Mouse (Mus musculus): ENCODE data around the gene Ccrl2. TPM values are rescaled to one million over a fixed set of nuclear protein-coding genes. Genes with fewer than 3 reads are reported as not detected.

Ccrl2 gene
- 43.5 and 49.0 TPM in 2 replicates for polyA plus RNA-seq (2015; fragmentation: Nextera tagmentation; extraction: Ambion mirVana)

DNA sequence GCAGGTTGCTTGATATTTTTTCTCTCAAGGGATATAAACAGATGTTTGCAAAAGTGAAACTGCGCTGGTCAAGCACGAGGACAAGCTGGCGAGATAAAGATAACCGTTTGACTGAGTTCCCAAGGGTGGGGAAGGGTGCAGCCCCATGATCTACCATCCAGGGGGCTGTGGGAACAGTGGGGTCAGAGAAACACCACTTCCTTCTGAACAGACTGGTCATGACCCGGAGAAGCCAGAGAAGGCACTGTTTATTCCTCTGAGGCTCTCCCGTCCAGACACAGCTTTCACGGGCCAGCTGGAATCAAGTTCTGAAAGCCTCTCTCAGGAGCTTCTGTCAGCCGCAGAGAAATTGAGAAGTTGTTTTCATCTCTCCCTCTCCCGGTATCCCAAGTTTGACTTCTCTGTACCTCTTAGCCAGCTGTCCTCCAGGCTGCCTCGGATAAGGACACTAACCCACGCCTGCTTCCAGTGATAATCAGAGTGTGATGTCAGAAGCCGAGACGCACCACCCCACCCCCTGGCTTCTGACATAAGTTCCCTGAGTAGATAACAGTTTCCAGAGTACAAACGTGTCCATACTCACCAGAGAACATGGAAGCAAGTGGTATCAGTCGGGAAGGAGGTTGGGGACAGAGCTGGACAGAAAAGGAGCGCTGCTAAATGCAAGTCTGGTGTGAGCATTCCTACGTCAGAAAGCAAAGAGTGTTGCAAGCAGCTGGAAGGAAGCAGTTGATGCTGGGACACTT lies at the start of gene Ccrl2:
TSS of gene Ccrl2 (minus strand) at position 722 of the 746 bp plus-strand sequence.
- H3K4me1 ChIP-seq (ENCODE audit: insufficient read depth, low read depth, low read length): no peaks in the 10 kb centered on the region; the same call in 1 of the 2 replicates
- no peaks in the 10 kb centered on the region for H3K27me3 ChIP-seq (replicated peaks; ENCODE audit: insufficient read depth, low read length)
- H3K36me3 ChIP-seq (ENCODE audit: insufficient read depth, low read length): no peaks in the 10 kb centered on the region
- TF ChIP-seq CTCF (IDR thresholded peaks at IDR 0.05): peak; percentile 23
- peak; percentile 55; the same call in 1 of the 2 replicates for TF ChIP-seq EP300 (IDR thresholded peaks at IDR 0.05)
- H3K4me2 ChIP-seq (replicated peaks; ENCODE audit: low read depth, low read length): peak within 1 kb of the TSS; percentile 87
- H3K9me3 ChIP-seq (ENCODE audit: low read length): no peaks in the 10 kb centered on the region
- DNase-seq (ENCODE audit: low spot score) (peak; percentile 73), ATAC-seq (peak; percentile 80)
- WGBS: 4% methylated on average over 17 of the region's 17 CpGs
- H3K27ac ChIP-seq (ENCODE audit: low read length): peak within 1 kb of the TSS; percentile 82
- peak within 1 kb of the TSS; percentile 52 for H3K4me3 ChIP-seq (ENCODE audit: low read depth, low read length)
- peak within 1 kb of the TSS; percentile 54 for H3K9ac ChIP-seq (replicated peaks; ENCODE audit: low read depth)

- TF ChIP-seq EP300 (IDR thresholded peaks at IDR 0.05) (no peak), CTCF (IDR thresholded peaks at IDR 0.05) (no peak)
- Histone ChIP-seq H3K9ac (replicated peaks; ENCODE audit: low read depth) (no peak overlapping the region), H3K36me3 (ENCODE audit: insufficient read depth, low read length) (no peaks in the 10 kb centered on the region), H3K27me3 (replicated peaks; ENCODE audit: insufficient read depth, low read length) (no peaks in the 10 kb centered on the region), H3K4me1 (ENCODE audit: insufficient read depth, low read depth, low read length) (no peaks in the 10 kb centered on the region), H3K4me2 (replicated peaks; ENCODE audit: low read depth, low read length) (no peak overlapping the region), H3K9me3 (ENCODE audit: low read length) (no peaks in the 10 kb centered on the region), H3K4me3 (ENCODE audit: low read depth, low read length) (no peak overlapping the region), H3K27ac (ENCODE audit: low read length) (no peak overlapping the region)
- 72% methylated on average over 5 of the region's 5 CpGs for WGBS
- DNase-seq (ENCODE audit: low spot score): no peak
- ATAC-seq: no peak
These were observed 46.6 kb upstream of the Ccrl2 start for GRCm38 (mm10) chr9:111103893-111104292.

DNA sequence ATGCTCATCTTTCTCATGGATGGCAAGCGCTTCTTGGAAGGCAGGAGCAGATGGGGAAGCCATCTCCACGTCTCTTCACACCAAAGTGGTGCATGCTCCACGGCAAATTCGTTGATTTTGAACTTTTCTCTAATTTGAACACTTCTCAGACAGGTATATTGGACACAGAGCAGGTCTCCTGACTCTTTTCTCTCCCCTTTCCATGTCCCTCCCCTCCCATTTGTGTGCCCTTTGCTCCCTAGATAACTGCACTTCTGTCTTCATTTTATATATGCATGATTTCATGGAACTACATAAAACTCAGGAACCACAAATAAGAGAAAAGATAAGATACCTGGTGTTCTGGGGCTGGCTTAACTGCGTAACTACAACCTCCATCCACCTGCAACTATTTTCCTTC lies 46.0 kb upstream of the Ccrl2 start:
- no peak for TF ChIP-seq CTCF (IDR thresholded peaks at IDR 0.05)
- no peak for TF ChIP-seq EP300 (IDR thresholded peaks at IDR 0.05)
- no peak for DNase-seq (ENCODE audit: low spot score)
- no peaks in the 10 kb centered on the region for H3K9me3 ChIP-seq (ENCODE audit: low read length)
- H3K27me3 ChIP-seq (replicated peaks; ENCODE audit: insufficient read depth, low read length): no peaks in the 10 kb centered on the region
- 79% methylated on average over 5 of the region's 5 CpGs for WGBS
- no peak overlapping the region for H3K4me2 ChIP-seq (replicated peaks; ENCODE audit: low read depth, low read length)
- H3K4me1 ChIP-seq (ENCODE audit: insufficient read depth, low read depth, low read length): no peaks in the 10 kb centered on the region
- H3K9ac ChIP-seq (replicated peaks; ENCODE audit: low read depth): no peak overlapping the region
- ATAC-seq: no peak
- H3K27ac ChIP-seq (ENCODE audit: low read length): no peak overlapping the region
- H3K36me3 ChIP-seq (ENCODE audit: insufficient read depth, low read length): no peaks in the 10 kb centered on the region
- no peak overlapping the region for H3K4me3 ChIP-seq (ENCODE audit: low read depth, low read length)

DNA sequence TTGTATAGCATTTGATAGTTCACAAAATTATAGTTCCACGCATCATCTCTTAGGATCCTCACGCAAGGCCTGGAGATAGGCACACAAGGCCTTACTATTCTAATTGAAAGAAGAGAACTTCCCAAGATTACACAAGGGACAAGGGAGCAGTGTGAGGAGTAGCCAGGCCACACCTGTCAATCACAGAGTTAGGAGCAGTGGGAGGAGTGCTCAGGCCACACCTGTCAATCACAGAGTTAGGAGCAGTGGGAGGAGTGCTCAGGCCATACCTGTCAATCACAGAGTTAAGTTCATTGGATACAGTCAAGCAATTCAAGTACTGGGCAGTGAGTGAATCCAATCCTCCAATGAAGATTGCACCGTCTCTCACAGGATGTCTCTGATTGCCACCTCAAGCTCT lies 43.1 kb upstream of the Ccrl2 start:
- Histone ChIP-seq H3K36me3 (ENCODE audit: insufficient read depth, low read length) (no peaks in the 10 kb centered on the region), H3K4me1 (ENCODE audit: insufficient read depth, low read depth, low read length) (no peaks in the 10 kb centered on the region), H3K27me3 (replicated peaks; ENCODE audit: insufficient read depth, low read length) (no peaks in the 10 kb centered on the region), H3K9me3 (ENCODE audit: low read length) (no peaks in the 10 kb centered on the region), H3K4me3 (ENCODE audit: low read depth, low read length) (no peak overlapping the region), H3K4me2 (replicated peaks; ENCODE audit: low read depth, low read length) (no peak overlapping the region), H3K27ac (ENCODE audit: low read length) (no peak overlapping the region), H3K9ac (replicated peaks; ENCODE audit: low read depth) (no peak overlapping the region)
- TF ChIP-seq EP300 (IDR thresholded peaks at IDR 0.05) (no peak), CTCF (IDR thresholded peaks at IDR 0.05) (no peak)
- ATAC-seq (no peak), DNase-seq (ENCODE audit: low spot score) (no peak)
- 86% methylated on average over 3 of the region's 3 CpGs for WGBS

DNA sequence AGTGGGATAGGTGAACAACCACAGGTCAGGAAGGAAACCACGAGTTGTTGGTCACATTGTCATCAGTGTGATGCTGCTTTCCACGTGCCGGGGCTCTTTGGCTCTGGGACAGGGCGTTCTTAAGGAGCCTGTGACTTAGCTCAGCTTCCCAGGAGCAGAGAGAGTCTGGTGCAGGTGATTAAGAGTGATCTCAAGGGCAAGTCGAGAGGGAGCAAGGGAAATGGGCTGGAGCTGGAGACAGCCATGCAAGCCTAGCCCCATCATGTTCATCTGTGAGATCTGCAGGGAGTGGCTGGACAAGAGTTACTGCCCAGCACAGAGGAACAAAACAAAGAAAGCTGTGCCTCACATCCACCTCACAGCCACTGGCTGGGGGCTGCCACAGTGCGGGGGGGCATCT lies 40.2 kb upstream of the Ccrl2 start:
- no peaks in the 10 kb centered on the region for H3K36me3 ChIP-seq (ENCODE audit: insufficient read depth, low read length)
- peak; percentile 7; the same call in 1 of the 2 replicates for TF ChIP-seq EP300 (IDR thresholded peaks at IDR 0.05)
- no peak for TF ChIP-seq CTCF (IDR thresholded peaks at IDR 0.05)
- H3K4me3 ChIP-seq (ENCODE audit: low read depth, low read length): no peak overlapping the region
- DNase-seq (ENCODE audit: low spot score) (peak; percentile 55), ATAC-seq (peak; percentile 66)
- WGBS: 44% methylated on average over 6 of the region's 6 CpGs
- H3K9me3 ChIP-seq (ENCODE audit: low read length): no peaks in the 10 kb centered on the region
- peak overlapping the region; percentile 39 for H3K27ac ChIP-seq (ENCODE audit: low read length)
- H3K27me3 ChIP-seq (replicated peaks; ENCODE audit: insufficient read depth, low read length): no peaks in the 10 kb centered on the region
- H3K4me1 ChIP-seq (ENCODE audit: insufficient read depth, low read depth, low read length): 0 out of 2 replicates have a peak, but pooled peaks cover 4% of the 10 kb centered on the region
- no peak overlapping the region for H3K9ac ChIP-seq (replicated peaks; ENCODE audit: low read depth)
- no peak overlapping the region for H3K4me2 ChIP-seq (replicated peaks; ENCODE audit: low read depth, low read length)

- ATAC-seq: peak; percentile 78
- Histone ChIP-seq H3K27ac (ENCODE audit: low read length) (peak overlapping the region; percentile 39), H3K27me3 (replicated peaks; ENCODE audit: insufficient read depth, low read length) (no peaks in the 10 kb centered on the region)
These were observed 39.4 kb upstream of the Ccrl2 start for GRCm38 (mm10) chr9:111096419-111097326.

More at GRCm38 (mm10) chr9:111096419-111097326, 39.4 kb upstream of the Ccrl2 start:
- H3K4me2 ChIP-seq (replicated peaks; ENCODE audit: low read depth, low read length): no peak overlapping the region
- H3K4me3 ChIP-seq (ENCODE audit: low read depth, low read length): no peak overlapping the region
- TF ChIP-seq CTCF (IDR thresholded peaks at IDR 0.05): no peak; the same call in 1 of the 2 replicates
- peak; percentile 42 for TF ChIP-seq EP300 (IDR thresholded peaks at IDR 0.05)
- no peaks in the 10 kb centered on the region for H3K36me3 ChIP-seq (ENCODE audit: insufficient read depth, low read length)
- WGBS: 65% methylated on average over 16 of the region's 16 CpGs
- 0 out of 2 replicates have a peak, but pooled peaks cover 4% of the 10 kb centered on the region for H3K4me1 ChIP-seq (ENCODE audit: insufficient read depth, low read depth, low read length)
- H3K9ac ChIP-seq (replicated peaks; ENCODE audit: low read depth): no peak overlapping the region
- DNase-seq (ENCODE audit: low spot score): peak; percentile 68
- H3K9me3 ChIP-seq (ENCODE audit: low read length): no peaks in the 10 kb centered on the region
